Mouse (Mus musculus): ENCODE measurements around the gene Lrch1.

DNA sequence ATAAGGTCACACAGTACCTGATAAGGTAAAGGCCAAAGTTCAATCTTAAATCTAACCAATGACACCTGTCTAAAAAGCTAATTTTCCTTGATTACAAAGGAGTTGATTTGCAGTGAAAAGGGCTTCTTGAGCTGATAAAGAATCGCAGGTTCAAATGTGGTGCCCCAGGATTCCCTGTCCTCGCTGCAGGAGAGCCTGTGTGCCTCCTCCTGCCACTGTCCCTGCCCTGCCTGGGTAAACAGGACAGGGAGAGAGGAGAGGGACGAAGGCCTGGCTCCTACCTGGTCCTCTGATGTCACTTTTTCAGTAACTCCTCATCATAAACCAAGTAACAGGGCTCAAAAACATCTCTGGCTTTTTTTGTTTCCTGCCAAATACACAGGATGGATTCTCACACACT, 106.4 kb downstream of the Lrch1 start:
- no peak for TF ChIP-seq POLR2A (IDR thresholded peaks at IDR 0.05; ENCODE audit: control insufficient read depth in 1 of 2, insufficient read depth in 1 of 2, low read depth in 1 of 2, low read length in 2 of 2, poor library complexity in 1 of 2)
- TF ChIP-seq MAZ (IDR thresholded peaks at IDR 0.05; ENCODE audit: low read depth, low read length), result no peak
- TF ChIP-seq USF1 (IDR thresholded peaks at IDR 0.05; ENCODE audit: low read depth, low read length), result no peak
- no peak for TF ChIP-seq CHD2 (IDR thresholded peaks at IDR 0.05; ENCODE audit: low read length)
- TF ChIP-seq TBP (IDR thresholded peaks at IDR 0.05; ENCODE audit: low read depth, low read length), result no peak
- no peak for TF ChIP-seq MXI1 (IDR thresholded peaks at IDR 0.05; ENCODE audit: low read depth, low read length)
- no peak for TF ChIP-seq NELFE (IDR thresholded peaks at IDR 0.05; ENCODE audit: low read depth, low read length)
- no peak for TF ChIP-seq CTCF (IDR thresholded peaks at IDR 0.05 in 2 of 3, conservative IDR thresholded peaks at IDR 0.05 in 1 of 3; ENCODE audit: control insufficient read depth in 1 of 3, insufficient read depth in 1 of 3, low read depth in 2 of 3, low read length in 3 of 3, poor library complexity in 1 of 3, severe bottlenecking in 1 of 3)
- no peak for TF ChIP-seq UBTF (IDR thresholded peaks at IDR 0.05; ENCODE audit: borderline replicate concordance, insufficient read depth, low read depth, low read length)
- TF ChIP-seq RCOR1 (IDR thresholded peaks at IDR 0.05; ENCODE audit: low read depth, low read length), result no peak
